Mouse (Mus musculus) ES-E14 (cell line): ENCODE measurements around the gene Adarb2.

ENCODE experiments used
- HCFC1 ChIP-seq: IDR thresholded peaks from 2 replicates; pipeline ENCODE4 v1.6.1; 2012; ENCODE audit warnings: low read length, inconsistent platforms, borderline replicate concordance; ENCODE audit not compliant: insufficient read depth
- MAFK ChIP-seq: IDR thresholded peaks from 2 replicates; pipeline ENCODE4 v1.6.1; 2014; ENCODE audit warnings: mild to moderate bottlenecking, low read depth, low read length, inconsistent platforms; ENCODE audit not compliant: insufficient read depth
- ZC3H11A ChIP-seq: IDR thresholded peaks from 2 replicates; pipeline ENCODE4 v1.6.1; 2012; ENCODE audit warnings: low read depth, mild to moderate bottlenecking, inconsistent platforms, low read length, borderline replicate concordance
- ZNF384 ChIP-seq: IDR thresholded peaks from 2 replicates; pipeline ENCODE4 v1.6.1; 2012; ENCODE audit warnings: low read depth, low read length, inconsistent platforms

- TF ChIP-seq MAFK (no peak), ZC3H11A (no peak), ZNF384 (no peak), HCFC1 (no peak)
Observed at GRCm38 (mm10) chr13:8400265-8401041, 197.8 kb downstream of the Adarb2 start.
